18 mouse cellular contexts compared by ENCODE assay signal in genomic region chrX:157144675-157145074, GRCm38 (mm10).
DNase-seq lines count a peak whose midpoint lies in the region; ATAC-seq lines count a peak whose summit lies in the region.
"Had no signal": no experiment of that assay in that cellular context is flagged by ENCODE, and none has a peak within 500 bp of the region (broad histone marks: within the 10 kb centered on the region; RNA-seq: fewer than 3 reads in every experiment).

No protein-coding gene starts in this region.

- peak; percentile 64; the same call in 1 of the 2 replicates for ATAC-seq in cerebellum, adult (ENCODE audit: insufficient number of reproducible peaks, low FRiP score, low TSS enrichment)
- ATAC-seq: activated CD4-positive, CD25-positive, alpha-beta regulatory T cell, adult 4 months; CD4-positive, CD25-positive, alpha-beta regulatory T cell, adult 4 months; forebrain, embryonic 14.5 days; forebrain, embryonic 16.5 days; Patski had no signal

- DNase-seq in cerebellum, adult 11 months, result no peak
- peak; percentile 11 to 17 for DNase-seq in cerebellum, adult 18-20 months
- no peak for DNase-seq in cerebellum, postnatal 10 days
- DNase-seq in cerebellum, adult 9-10 months, result peak; percentile 62
- no peak for DNase-seq in cerebellum, postnatal 36 days
- peak; percentile 47 for DNase-seq in brain, adult 2 months (ENCODE audit: low read depth, low spot score)
- DNase-seq: adrenal gland, adult 8-10 months; adrenal gland, postnatal 14 days; adrenal gland, postnatal 36 days; B cell, adult 2 months; embryo, embryonic 11 days; gastrocnemius, adult 2 months had no signal

Comparison
In these comparisons a context has a peak if more than half of its experiments do, and no peak if none do; other contexts are left out.
1. DNase-seq: peak in cerebellum, adult 18-20 months (2 of 2), cerebellum, adult 9-10 months (single experiment) and brain, adult 2 months (single experiment); none in cerebellum, adult 11 months (single experiment), cerebellum, postnatal 10 days (0 of 2) and cerebellum, postnatal 36 days (0 of 2).